Mouse (Mus musculus) heart, adult 10 weeks (tissue): ENCODE results near the gene Wdr89. TPM values are rescaled to one million over a fixed set of nuclear protein-coding genes. Genes with fewer than 3 reads are reported as not detected.

Experiments
- polyA plus RNA-seq: library from polyadenylated mRNA; stranded (reverse); fragments of 350-450 nt; fragmentation: Illumina TruSeq; extraction: RNeasy Lipid Tissue Mini Kit (QIAGEN cat#74804); gene quantifications from one replicate; pipeline ENCODE4 v1.2.3, GENCODE M21; 2014; ENCODE audit warnings: low read depth, low replicate concordance

The Wdr89 gene
- polyA plus RNA-seq, result 3.8 TPM

DNA sequence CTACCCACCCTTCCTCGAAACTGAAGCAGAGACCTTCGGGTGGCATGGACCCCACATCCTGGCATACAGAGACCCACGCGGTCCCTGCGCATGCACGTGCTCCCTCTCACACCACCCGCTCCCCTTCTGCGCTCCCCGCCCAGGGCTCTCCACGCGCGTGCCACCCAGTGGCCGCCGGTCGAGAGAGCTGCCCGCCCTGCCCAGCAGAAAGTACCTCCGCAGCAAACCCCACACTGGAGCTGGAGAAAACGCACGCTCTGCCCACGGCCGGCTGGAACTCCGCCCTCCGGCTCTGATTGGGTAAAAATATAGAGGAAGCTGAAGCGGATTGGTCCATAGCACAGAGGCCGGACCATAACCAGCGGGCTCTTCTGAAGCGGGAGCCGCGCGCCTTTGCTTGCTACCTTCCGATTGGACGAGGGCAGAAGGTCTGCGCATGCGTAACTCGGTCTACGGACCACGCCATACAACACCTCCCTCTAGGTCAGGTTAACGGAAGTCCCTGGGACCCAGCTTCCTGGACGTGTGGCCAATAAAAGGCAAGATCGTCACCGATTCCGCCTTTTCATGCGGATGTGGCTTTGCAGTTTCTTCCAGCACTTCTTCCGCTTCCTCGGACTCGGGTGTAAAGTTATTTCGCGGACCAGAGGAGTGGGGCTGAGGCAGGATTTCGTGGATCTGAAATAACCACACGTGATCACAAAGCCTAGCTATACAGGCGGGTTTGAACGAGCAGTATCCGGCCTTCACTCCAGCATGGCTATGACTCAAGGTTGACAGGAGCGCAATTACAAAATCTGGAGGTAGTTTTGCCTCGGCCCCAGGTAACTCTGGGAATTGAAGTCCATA is at the start of gene Wdr89:
Gene Wdr89 (minus strand): TSS at position 280 of the 849 bp plus-strand sequence.

DNA sequence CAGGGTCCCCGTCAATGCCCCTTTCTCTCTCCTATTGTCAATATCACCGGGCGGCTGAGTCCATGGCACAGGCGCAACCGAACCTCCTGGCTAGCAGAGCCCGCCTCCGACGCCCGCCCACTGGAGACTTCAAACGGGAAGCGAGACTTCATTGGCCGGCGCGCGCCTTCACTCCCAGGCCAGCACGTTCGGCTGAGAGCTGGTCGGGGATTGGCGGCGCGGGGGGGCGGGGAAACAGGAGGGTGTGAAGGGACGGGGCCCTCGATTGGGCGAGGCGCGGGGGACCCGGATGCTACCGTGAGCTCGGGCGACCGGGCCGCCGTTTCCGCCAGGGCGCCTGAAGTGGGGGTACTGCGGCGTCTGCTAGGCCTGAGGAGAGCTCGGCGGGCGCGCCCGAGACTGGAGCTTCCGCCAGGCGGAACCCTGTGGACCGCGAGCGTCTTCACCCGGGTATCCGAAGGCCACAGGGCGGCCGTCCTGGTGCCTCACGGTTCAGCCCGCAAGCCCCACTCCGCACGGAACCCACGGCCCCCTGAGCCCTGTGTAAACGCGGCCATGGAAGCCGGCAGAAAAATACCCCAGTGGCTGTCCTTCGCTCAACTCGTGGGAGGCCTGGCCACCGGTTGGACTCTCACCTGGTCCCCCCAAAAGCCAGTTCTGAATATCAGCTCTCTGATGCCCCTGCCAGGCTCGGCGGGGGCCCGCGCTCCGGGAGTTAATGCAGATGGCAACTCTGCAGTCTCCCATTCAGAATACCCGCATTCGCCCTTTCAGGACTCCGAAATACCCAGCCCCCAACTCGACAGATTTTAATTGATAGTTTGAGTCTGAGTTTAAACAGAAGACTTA is 73.0 kb downstream of the Wdr89 start, which contains the start of gene Ppp2r5e:
Gene Ppp2r5e (minus strand): TSS at position 92 of the 849 bp plus-strand sequence.

Other genes with a start within 250 kb of the Wdr89 start
- 25.7 TPM for gene Ppp2r5e, start 73.3 kb downstream of the Wdr89 start, polyA plus RNA-seq
- 21.4 TPM for gene Sgpp1, start 66.2 kb upstream of the Wdr89 start, polyA plus RNA-seq
- gene Syne2, start 148.6 kb upstream of the Wdr89 start, polyA plus RNA-seq, result 33.0 TPM